Mouse (Mus musculus) heart, postnatal 0 days (tissue): ENCODE results near the gene Pard3b.

Experiments used
- CTCF ChIP-seq: IDR thresholded peaks from 2 replicates; pipeline ENCODE4 v1.5.1; 2016; ENCODE audit warnings: antibody characterized with exemption, control low read depth, low read depth
- EP300 ChIP-seq: IDR thresholded peaks from 2 replicates; pipeline ENCODE4 v1.6.1; 2016; ENCODE audit warnings: antibody characterized with exemption, low read depth

- TF ChIP-seq CTCF (no peak), EP300 (no peak)
Observed at GRCm38 (mm10) chr1:62625332-62625731, 986.7 kb downstream of the Pard3b start.
